Mouse (Mus musculus): Measurements from ENCODE around the gene Cd5l. TPM values are rescaled to one million over a fixed set of nuclear protein-coding genes. Genes with fewer than 3 reads are reported as not detected.

Gene Cd5l
- polyA plus RNA-seq, 1 experiment from 2014 or later = 1,051 TPM

DNA sequence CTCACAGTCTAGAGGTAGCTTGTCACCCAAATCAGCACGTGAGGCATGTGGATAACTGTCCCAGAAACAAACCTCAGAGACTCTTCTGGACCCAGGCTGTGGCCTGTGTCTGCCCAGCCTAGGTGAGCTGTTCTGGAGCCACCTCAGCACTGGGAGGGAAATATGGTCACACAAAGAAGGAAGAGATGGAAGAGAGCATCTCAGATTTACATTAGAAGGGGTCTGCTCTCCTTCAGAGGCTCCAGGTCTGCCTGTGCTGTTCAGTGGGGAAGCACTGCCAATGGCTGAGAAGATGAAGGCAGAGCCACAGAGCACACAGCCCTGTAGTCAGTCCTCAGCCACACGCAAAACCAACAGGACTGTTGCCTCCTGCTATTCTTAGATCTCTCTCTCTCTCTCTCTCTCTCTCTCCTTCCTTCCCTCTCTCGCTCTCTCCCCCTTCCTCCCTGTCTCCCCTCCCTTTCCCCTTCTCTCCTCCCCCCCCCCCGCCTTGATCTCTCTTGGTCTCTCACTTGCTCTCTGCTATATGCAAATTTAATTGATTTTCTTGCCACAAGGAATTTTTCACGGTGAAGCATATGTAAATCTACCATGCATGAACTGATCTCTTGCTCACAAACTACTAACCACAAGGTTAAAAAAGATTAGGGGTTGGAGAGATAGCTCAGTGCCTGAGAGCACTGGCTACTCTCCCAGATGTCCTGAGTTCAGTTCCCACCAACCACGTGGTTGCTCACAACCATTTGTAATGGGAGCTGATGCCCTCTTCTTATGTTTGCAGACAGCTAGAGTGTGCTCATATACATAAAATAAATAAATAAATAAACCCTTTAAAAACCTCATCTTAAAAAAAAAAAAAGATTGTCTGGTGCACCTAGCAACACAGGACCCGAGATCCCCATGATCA is 24.4 kb downstream of the Cd5l start:
- Histone ChIP-seq H3K36me3 (ENCODE audit: inconsistent target) (peaks cover 6% of the 10 kb centered on the region; the same call in 1 of the 2 replicates), H3K27ac (no peak overlapping the region), H3K79me2 (ENCODE audit: inconsistent target) (no peaks in the 10 kb centered on the region), H3K4me3 (ENCODE audit: inconsistent target) (no peak overlapping the region)
- WGBS (ENCODE audit: missing documents) = 40% methylated on average over 6 of the region's 7 CpGs

DNA sequence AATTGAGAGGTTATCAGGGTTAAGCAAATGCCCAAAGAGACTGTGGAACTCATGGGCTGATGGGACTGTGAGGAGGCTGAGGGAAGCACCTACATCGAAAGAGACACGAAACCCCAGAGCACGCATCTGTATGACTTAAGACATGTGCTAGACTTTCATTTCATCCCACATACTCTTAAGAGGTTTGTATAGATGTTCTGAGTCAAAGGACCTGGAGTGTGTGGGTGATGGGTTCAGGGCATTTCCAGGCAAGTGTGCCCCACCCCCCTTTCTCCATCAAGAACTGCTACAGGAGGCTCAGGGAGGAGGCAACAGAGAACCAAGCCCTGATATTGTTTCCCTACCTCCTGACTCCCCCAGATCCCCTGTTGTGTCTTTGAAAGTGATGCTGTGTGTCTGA is 25.6 kb downstream of the Cd5l start:
- H3K4me3 ChIP-seq (ENCODE audit: inconsistent target) = no peak overlapping the region
- H3K27ac ChIP-seq = no peak overlapping the region
- H3K36me3 ChIP-seq (ENCODE audit: inconsistent target) = peaks cover 6% of the 10 kb centered on the region; the same call in 1 of the 2 replicates
- H3K79me2 ChIP-seq (ENCODE audit: inconsistent target) = no peaks in the 10 kb centered on the region
- 94% methylated on average over 3 of the region's 3 CpGs for WGBS (ENCODE audit: missing documents)

DNA sequence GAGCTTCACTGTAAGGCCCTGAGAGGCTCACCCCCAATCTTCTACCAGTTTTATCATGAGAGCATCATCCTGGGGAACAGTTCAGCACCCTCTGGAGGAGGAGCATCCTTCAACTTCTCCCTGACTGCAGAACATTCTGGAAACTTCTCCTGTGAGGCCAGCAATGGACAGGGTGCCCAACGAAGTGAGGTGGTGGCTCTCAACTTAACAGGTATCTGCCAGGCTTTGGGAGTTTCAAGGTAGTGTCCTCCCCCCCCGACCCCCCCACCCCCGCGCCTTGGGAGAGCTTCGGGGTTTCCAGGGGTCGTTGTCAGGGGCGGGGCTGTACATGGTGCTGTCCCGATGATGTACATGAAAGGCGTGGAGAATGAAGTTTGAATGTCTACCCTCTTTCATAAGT is 27.4 kb downstream of the Cd5l start:
- no peaks in the 10 kb centered on the region for H3K79me2 ChIP-seq (ENCODE audit: inconsistent target)
- H3K27ac ChIP-seq = no peak overlapping the region
- 79% methylated on average over 5 of the region's 9 CpGs for WGBS (ENCODE audit: missing documents)
- H3K4me3 ChIP-seq (ENCODE audit: inconsistent target) = no peak overlapping the region
- H3K36me3 ChIP-seq (ENCODE audit: inconsistent target) = peaks cover 18% of the 10 kb centered on the region; the same call in 1 of the 2 replicates

DNA sequence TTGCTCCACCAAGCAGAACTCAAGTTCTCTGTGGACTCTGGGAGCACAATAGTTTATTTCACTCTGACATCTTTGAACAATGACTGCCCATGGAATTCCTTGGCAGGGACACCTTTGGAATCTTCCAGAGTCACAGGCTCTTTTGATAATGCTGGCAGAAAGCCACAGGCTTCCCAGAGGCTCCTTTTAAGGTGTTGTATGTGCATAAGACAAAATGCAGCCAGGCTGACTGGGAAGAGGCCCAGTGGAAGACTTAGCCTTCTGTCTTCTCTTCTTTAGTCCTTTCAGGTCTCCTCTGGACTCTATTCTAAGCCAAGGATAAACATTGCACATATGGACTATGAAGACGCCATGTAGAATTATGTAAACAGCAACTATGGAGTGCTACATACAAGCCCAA is 33.3 kb downstream of the Cd5l start:
- H3K36me3 ChIP-seq (ENCODE audit: inconsistent target) = peaks cover 23% of the 10 kb centered on the region; the same call in 1 of the 2 replicates
- H3K27ac ChIP-seq = no peak overlapping the region
- H3K4me3 ChIP-seq (ENCODE audit: inconsistent target) = no peak overlapping the region
- no peaks in the 10 kb centered on the region for H3K79me2 ChIP-seq (ENCODE audit: inconsistent target)
- 93% methylated on average over 1 of the region's 1 CpGs for WGBS (ENCODE audit: missing documents)

DNA sequence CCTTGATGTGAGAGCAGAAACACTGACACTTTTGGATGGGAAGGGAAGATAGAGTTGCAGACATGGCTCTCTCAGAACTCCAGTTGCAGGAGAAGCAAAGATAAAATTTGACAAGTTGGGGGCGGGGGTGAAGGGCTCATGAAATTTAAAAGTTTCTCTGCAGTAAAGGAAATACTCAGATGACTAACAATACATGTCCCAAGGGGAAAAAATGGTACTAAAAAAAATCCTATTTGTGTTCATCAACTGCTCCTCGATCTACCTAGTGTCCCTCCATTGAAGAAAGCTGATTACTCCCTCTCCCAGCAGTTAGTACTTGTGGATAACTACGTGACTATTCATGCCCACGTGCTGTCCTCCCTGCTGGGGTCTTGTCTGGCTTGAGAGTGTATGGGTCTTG is 41.1 kb downstream of the Cd5l start:
- 92% methylated on average over 4 of the region's 4 CpGs for WGBS (ENCODE audit: missing documents)
- Histone ChIP-seq H3K36me3 (ENCODE audit: inconsistent target) (no peaks in the 10 kb centered on the region), H3K27ac (no peak overlapping the region), H3K79me2 (ENCODE audit: inconsistent target) (no peaks in the 10 kb centered on the region), H3K4me3 (ENCODE audit: inconsistent target) (no peak overlapping the region)

DNA sequence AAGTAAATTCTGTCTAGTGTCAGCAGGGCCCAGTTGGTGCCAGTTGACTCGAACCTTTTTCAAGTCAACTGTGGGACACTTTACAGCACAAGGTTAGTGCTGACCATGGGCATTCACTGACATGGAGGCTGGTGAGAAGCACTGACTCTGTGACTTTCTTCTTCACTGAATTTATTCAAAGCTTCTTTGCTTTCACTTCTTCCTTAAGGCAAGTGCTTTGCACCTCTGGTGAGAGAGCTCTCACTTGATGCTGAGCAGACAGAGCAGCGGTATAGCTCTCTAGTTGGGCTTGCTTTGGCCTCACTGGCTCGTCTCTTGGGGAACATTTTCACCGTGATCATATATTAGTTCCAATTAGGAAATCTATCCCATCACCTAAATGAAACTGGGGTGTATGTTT is 42.2 kb downstream of the Cd5l start:
- H3K4me3 ChIP-seq (ENCODE audit: inconsistent target) = no peak overlapping the region
- H3K36me3 ChIP-seq (ENCODE audit: inconsistent target) = no peaks in the 10 kb centered on the region
- WGBS (ENCODE audit: missing documents) = 85% methylated on average over 4 of the region's 4 CpGs
- no peak overlapping the region for H3K27ac ChIP-seq
- H3K79me2 ChIP-seq (ENCODE audit: inconsistent target) = no peaks in the 10 kb centered on the region

DNA sequence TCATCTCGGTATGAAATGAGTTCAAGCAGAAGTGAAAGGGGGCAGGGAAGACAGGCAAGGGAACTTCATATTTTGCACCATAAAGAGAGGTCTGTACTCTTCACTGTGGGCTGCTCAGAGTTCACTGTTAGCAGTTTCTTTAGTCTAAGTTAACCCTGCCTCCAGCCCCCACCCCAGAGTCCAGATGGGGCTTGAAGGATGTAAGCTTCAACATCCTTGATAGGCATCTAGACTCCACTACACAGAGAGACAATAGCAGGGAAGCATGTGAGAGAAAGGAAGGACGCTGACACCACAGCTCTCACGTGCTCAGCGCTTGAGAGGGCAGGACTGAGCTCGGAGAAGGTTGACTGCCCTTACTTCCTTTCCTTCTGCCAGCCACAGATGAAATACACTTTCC is 43.6 kb downstream of the Cd5l start:
- H3K27ac ChIP-seq = peak overlapping the region; percentile 85
- 4% methylated on average over 5 of the region's 5 CpGs for WGBS (ENCODE audit: missing documents)
- H3K36me3 ChIP-seq (ENCODE audit: inconsistent target) = no peaks in the 10 kb centered on the region
- no peak overlapping the region for H3K4me3 ChIP-seq (ENCODE audit: inconsistent target)
- no peaks in the 10 kb centered on the region for H3K79me2 ChIP-seq (ENCODE audit: inconsistent target)

DNA sequence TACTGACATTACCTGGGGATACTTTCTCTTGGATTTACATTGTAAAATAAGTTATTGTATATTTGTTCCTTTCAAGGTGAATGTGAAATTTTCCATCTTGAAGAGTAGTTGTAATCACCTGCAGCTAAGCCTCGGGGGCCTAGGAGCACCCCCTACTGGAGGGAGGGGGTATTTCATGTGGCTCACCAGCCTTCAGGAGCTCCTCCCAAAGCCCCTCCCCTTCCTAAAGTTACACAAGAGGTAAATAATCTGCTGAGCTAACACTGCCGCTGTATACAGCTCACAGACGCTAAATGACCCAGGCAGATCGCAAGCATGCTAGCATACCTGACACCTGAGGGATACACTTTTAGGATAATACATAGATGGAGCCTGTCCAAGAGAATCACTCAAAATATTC is 50.5 kb downstream of the Cd5l start:
- Histone ChIP-seq H3K4me3 (ENCODE audit: inconsistent target) (no peak overlapping the region), H3K27ac (no peak overlapping the region)

DNA sequence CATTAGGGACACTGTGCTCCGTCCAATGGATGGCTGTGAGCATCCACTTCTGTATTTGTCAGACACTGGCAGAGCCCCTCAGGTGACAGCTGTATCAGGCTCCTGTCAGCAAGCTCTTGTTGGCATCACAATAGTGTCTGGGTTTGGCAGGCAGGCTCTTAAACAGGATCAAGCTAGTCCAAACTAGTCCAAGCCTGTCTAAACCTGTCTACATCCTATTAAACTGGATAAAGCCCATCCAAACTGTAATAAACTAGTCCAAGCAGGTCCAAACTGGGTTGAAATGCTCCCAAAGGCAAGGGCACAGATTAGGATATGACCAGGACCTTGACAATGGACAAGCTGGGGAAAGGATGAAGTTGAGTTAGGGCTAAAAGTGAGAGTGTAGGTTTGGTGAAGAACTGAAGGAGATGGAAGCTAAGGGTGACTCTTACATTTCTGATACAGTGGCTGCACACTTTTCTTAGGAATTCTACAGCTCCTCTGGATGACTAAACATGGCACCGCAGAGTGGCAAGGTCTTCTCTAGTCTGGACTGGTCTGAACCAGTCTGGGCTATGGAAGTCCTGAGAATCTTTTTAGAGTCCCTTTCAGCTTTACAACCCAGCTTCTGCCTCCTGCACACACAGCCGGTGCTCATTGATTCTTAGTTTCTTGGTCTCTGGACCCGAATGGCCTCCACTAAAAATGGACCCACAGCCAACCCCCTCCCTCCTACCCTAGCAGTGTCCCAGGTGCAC is 51.7 kb downstream of the Cd5l start:
- Histone ChIP-seq H3K36me3 (ENCODE audit: inconsistent target) (no peaks in the 10 kb centered on the region), H3K27ac (no peak overlapping the region), H3K79me2 (ENCODE audit: inconsistent target) (no peaks in the 10 kb centered on the region), H3K4me3 (ENCODE audit: inconsistent target) (no peak overlapping the region)
- 89% methylated on average over 4 of the region's 4 CpGs for WGBS (ENCODE audit: missing documents)

More for the DNA sequence above, 50.5 kb downstream of the Cd5l start:
- Histone ChIP-seq H3K79me2 (ENCODE audit: inconsistent target) (no peaks in the 10 kb centered on the region), H3K36me3 (ENCODE audit: inconsistent target) (no peaks in the 10 kb centered on the region)
- 20% methylated on average over 4 of the region's 4 CpGs for WGBS (ENCODE audit: missing documents)

DNA sequence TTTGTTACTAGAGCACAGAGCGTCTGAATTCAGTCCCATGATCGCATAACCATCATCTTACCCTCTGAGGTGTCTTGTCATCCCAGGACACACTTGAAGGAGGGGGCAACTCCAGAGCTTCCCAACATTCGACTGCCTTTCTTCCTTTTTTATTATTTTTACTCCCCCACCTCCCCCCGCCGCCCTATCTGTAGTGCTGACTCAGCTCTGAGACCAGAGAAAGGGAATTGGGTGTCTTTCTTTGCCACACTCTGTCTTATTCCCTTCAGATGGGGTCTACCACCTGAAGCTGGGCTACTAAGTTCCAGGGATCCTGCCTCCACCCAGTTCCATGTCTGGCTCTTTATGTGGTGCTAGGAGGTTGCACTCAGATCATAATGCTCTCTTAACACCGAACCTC is 52.9 kb downstream of the Cd5l start:
- 76% methylated on average over 6 of the region's 6 CpGs for WGBS (ENCODE audit: missing documents)
- Histone ChIP-seq H3K4me3 (ENCODE audit: inconsistent target) (no peak overlapping the region), H3K79me2 (ENCODE audit: inconsistent target) (no peaks in the 10 kb centered on the region), H3K36me3 (ENCODE audit: inconsistent target) (no peaks in the 10 kb centered on the region), H3K27ac (no peak overlapping the region)

DNA sequence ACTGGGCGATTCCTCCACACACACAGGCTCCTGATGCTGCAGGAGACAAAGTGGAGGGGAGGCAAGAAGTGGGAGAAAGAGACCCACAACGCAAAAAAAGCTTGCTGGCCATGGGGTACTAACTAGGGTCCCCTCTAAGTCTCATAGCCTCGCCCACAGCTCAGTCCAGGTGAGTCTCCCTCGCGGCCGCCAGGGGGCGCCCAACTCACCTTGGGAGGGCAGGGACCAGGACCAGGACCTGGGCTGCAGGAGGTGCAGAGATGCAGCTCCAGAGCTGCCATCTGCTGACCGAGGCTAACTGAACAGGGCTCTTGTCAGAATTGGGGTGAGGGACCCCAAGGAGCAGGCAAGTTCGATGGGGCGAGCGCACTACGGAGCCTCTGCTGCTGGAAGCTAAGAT is 53.5 kb downstream of the Cd5l start:
- Histone ChIP-seq H3K36me3 (ENCODE audit: inconsistent target) (no peaks in the 10 kb centered on the region), H3K79me2 (ENCODE audit: inconsistent target) (no peaks in the 10 kb centered on the region), H3K4me3 (ENCODE audit: inconsistent target) (no peak overlapping the region), H3K27ac (no peak overlapping the region)
- 26% methylated on average over 12 of the region's 12 CpGs for WGBS (ENCODE audit: missing documents)

DNA sequence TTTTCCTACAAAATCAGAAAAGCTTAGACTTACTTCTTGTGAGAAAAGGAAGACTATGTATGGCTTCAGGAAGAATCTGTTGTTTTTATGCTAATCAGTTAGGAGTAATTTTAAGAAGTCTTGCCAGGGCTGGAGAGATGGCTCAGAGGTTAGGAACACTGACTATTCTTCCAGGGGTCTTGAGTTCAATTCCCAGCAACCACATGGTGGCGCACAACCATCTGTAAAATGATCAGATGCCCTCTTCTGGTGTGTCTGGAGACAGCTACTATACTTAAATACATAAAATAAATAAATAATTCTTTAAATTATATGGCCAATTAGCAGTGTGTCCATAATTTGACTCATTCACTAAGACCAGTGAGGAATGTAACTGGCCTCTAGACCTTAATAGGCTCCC is 63.0 kb downstream of the Cd5l start:
- Histone ChIP-seq H3K27ac (no peak overlapping the region), H3K4me3 (ENCODE audit: inconsistent target) (no peak overlapping the region), H3K36me3 (ENCODE audit: inconsistent target) (no peaks in the 10 kb centered on the region), H3K79me2 (ENCODE audit: inconsistent target) (no peaks in the 10 kb centered on the region)
- 90% methylated on average over 1 of the region's 1 CpGs for WGBS (ENCODE audit: missing documents)

All from macrophage (primary cell).